10 mouse cellular contexts compared by ENCODE assay signal in the genomic region with DNA sequence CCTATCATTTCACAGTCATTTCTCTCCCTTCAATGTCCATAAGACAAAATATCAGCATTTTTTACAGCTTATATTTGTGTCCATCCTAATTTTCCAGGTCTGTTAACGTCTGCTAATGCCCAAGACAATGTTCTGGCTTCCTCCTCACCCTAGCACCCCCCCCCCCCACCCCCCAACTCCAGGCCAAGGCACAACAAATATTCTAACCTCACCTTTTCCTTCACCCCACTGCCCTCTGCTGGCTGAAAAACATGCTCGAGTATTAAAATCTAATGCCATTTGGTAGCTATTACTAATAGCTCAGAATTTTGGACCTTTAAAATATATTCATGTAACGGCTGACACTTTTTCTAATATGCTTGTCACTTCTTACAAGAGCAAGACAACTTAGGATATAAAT. TPM values are rescaled to one million over a fixed set of nuclear protein-coding genes. Genes with fewer than 3 reads are reported as not detected.
A peak's percentile ranks its signal among the peaks of the same experiment; 100 is the strongest.
DNase-seq lines count a peak whose midpoint lies in the region; ATAC-seq and TF ChIP-seq lines count a peak whose summit lies in the region.
"Had no signal": no experiment of that assay in that cellular context is flagged by ENCODE, and none has a peak within 500 bp of the region (broad histone marks: within the 10 kb centered on the region; RNA-seq: fewer than 3 reads in every experiment).

No protein-coding gene starts in this region.

- ATAC-seq in megakaryocyte progenitor cell, adult 5-6 weeks (replicated peaks; ENCODE audit: poor library complexity), result peak; percentile 50; the same call in 1 of the 2 replicates

- no peak overlapping the region for H3K27ac ChIP-seq in spleen, adult 2 months (ENCODE audit: insufficient read depth, low read length)
- H3K27ac ChIP-seq: macrophage; stomach, embryonic 15.5 days had no signal

- no peak overlapping the region for H3K4me3 ChIP-seq in spleen, adult 2 months (ENCODE audit: extremely low read depth, insufficient read depth, insufficient read length)
- H3K4me3 ChIP-seq: stomach, embryonic 15.5 days had no signal

- H3K36me3 ChIP-seq in spleen, adult 2 months (ENCODE audit: control insufficient read depth, insufficient read depth, low read length), result no peaks in the 10 kb centered on the region
- H3K36me3 ChIP-seq: stomach, embryonic 15.5 days had no signal

- no peaks in the 10 kb centered on the region for H3K27me3 ChIP-seq in spleen, adult 2 months (ENCODE audit: control insufficient read depth, insufficient read depth, low read length)
- H3K27me3 ChIP-seq: stomach, embryonic 15.5 days had no signal

- DNase-seq in heart, adult 11 months, result peak; percentile 81
- DNase-seq in heart, postnatal 25 days (ENCODE audit: low spot score), result no peak
- peak; percentile 7 to 28 for DNase-seq in spleen, adult 2 months (ENCODE audit: low read depth in 1 of 2, low spot score in 2 of 2)
- DNase-seq in spleen, adult 12 weeks (ENCODE audit: low spot score), result no peak
- peak; percentile 82 for DNase-seq in cerebellum, adult 9-10 months
- DNase-seq in heart, postnatal 4 days, result peak; percentile 75
- DNase-seq in left cerebral cortex, adult 11 months (ENCODE audit: low spot score), result no peak

- no peaks in the 10 kb centered on the region for H3K4me1 ChIP-seq in spleen, adult 2 months (ENCODE audit: control insufficient read depth, insufficient read depth, insufficient read length)
- H3K4me1 ChIP-seq: stomach, embryonic 15.5 days had no signal

- intact Hi-C loops in heart, postnatal 25 days (cut with DNase I), result loop anchor here (2.0 to 10.0 kb wide), 2 partner anchors 37 to 107 kb away; partner anchors contain the start of gene Psmd2

- WGBS in spleen, adult 2 months, result 13% methylated on average over 3 of the region's 3 CpGs

- TF ChIP-seq CTCF in spleen, adult 2 months (IDR thresholded peaks at IDR 0.05; ENCODE audit: extremely low read depth, insufficient read depth, insufficient read length, insufficient replicate concordance), result no peak

- TF ChIP-seq POLR2A in spleen, adult 2 months (IDR thresholded peaks at IDR 0.05; ENCODE audit: low read depth, low read length), result no peak

RNA-seq across cellular contexts. Expression of gene Thpo, which starts 27.4 kb away (rescaled TPM):
- total RNA-seq in heart, postnatal 25 days (2021), result under 1 TPM in 1 of 2 experiments, not detected in 1; 0.50 TPM
- 0.09 and 0.19 TPM in 2 replicates for polyA plus RNA-seq in spleen, adult 2 months (2012; rRNA removed)
- under 1 TPM in 1 of 2 experiments, not detected in 1; 0.27 TPM for total RNA-seq in heart, postnatal 4 days (2021)
- total RNA-seq in megakaryocyte progenitor cell, adult 5-6 weeks (2015), result not detected in 2 replicates
- total RNA-seq in megakaryocyte progenitor cell, adult 5-6 weeks (2017), result not detected in 2 replicates
- polyA plus RNA-seq: macrophage had no signal

RNA-seq across cellular contexts. Expression of gene Chrd, which starts 28.8 kb away (rescaled TPM):
- 1 to 10 TPM; 2.0 to 2.7 TPM for total RNA-seq in heart, postnatal 25 days (2021)
- 0.63 and 1.6 TPM in 2 replicates for polyA plus RNA-seq in spleen, adult 2 months (2012; rRNA removed)
- total RNA-seq in heart, postnatal 4 days (2021), result 1 to 10 TPM; 1.6 to 1.9 TPM
- total RNA-seq in megakaryocyte progenitor cell, adult 5-6 weeks (2015), result not detected in 2 replicates
- total RNA-seq in megakaryocyte progenitor cell, adult 5-6 weeks (2017), result not detected in 2 replicates
- polyA plus RNA-seq: macrophage had no signal

RNA-seq across cellular contexts. Expression of gene Clcn2, which starts 44.1 kb away (rescaled TPM):
- total RNA-seq in heart, postnatal 25 days (2021), result 1 to 10 TPM; 1.5 to 2.1 TPM
- polyA plus RNA-seq in spleen, adult 2 months (2012; rRNA removed), result 8.5 and 12.1 TPM in 2 replicates
- total RNA-seq in heart, postnatal 4 days (2021), result 1 to 10 TPM; 3.2 to 4.5 TPM
- 0.34 and 1.3 TPM in 2 replicates for total RNA-seq in megakaryocyte progenitor cell, adult 5-6 weeks (2015)
- 1.2 and 1.6 TPM in 2 replicates for total RNA-seq in megakaryocyte progenitor cell, adult 5-6 weeks (2017)

RNA-seq across cellular contexts. Expression of gene Polr2h, which starts 44.2 kb away (rescaled TPM):
- total RNA-seq in heart, postnatal 25 days (2021), result 10 to 100 TPM in 1 of 2 experiments, 1 to 10 TPM in 1; 9.0 to 10.5 TPM
- 8.5 and 10.0 TPM in 2 replicates for polyA plus RNA-seq in spleen, adult 2 months (2012; rRNA removed)
- total RNA-seq in heart, postnatal 4 days (2021), result 10 to 100 TPM; 15.6 to 16.7 TPM
- 75.3 and 99.4 TPM in 2 replicates for total RNA-seq in megakaryocyte progenitor cell, adult 5-6 weeks (2015)
- 75.1 and 78.2 TPM in 2 replicates for total RNA-seq in megakaryocyte progenitor cell, adult 5-6 weeks (2017)

Comparison
In these comparisons a context has a peak if more than half of its experiments do, and no peak if none do; other contexts are left out.
1. DNase-seq: peak in heart, adult 11 months (single experiment), spleen, adult 2 months (2 of 2), cerebellum, adult 9-10 months (single experiment) and heart, postnatal 4 days (single experiment); none in heart, postnatal 25 days (single experiment), spleen, adult 12 weeks (single experiment) and left cerebral cortex, adult 11 months (single experiment).